Mouse (Mus musculus): ENCODE measurements at regions not wholly inside any gene's neighbourhood (a gene's known extent, or its start where the extent isn't known, plus 50 kb on each side); places are given as distances from the start of the nearest gene placed in this dataset.

DNA sequence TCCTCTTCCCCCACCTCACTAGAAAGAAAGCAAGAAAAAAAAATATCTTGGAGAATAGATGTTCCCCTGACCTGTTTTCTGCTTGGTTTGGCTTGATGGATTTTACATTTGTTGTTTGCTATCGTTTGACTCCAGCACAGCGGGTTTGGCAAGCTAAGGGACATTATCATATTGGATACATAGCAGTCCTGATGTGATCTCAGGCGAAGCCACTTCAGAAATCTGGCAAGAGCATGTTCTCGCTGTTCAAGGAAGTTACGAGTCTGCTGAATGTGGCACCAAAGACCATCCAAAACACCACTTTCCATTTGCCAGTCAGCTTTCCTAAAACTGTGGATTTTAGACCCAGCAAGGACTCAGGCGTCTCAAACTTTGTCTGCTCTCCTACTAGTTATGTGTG is 69.8 kb upstream of the Thumpd2 start:
- TF ChIP-seq CTCF (IDR thresholded peaks at IDR 0.05; ENCODE audit: insufficient read depth, low read depth, low read length) (no peak), POLR2A (IDR thresholded peaks at IDR 0.05; ENCODE audit: insufficient read depth, low read depth, low read length) (no peak)
